Mouse (Mus musculus): ENCODE data around the gene Sgsh. TPM values are rescaled to one million over a fixed set of nuclear protein-coding genes. Genes with fewer than 3 reads are reported as not detected.

Gene Sgsh
- polyA plus RNA-seq, 1 experiment from 2014 or later = 5.0 TPM

- Histone ChIP-seq H3K9ac (replicated peaks; ENCODE audit: low read depth, low read length) (no peak overlapping the region), H3K27ac (ENCODE audit: low read depth, low read length) (no peak overlapping the region), H3K36me3 (ENCODE audit: control insufficient read depth, insufficient read depth, low read length) (no peaks in the 10 kb centered on the region), H3K4me1 (ENCODE audit: control insufficient read depth, insufficient read depth, low read length) (no peaks in the 10 kb centered on the region), H3K4me3 (ENCODE audit: low read depth, low read length) (no peak overlapping the region), H3K4me2 (ENCODE audit: low read depth, low read length) (no peak overlapping the region), H3K9me3 (ENCODE audit: control insufficient read depth, low read length) (no peaks in the 10 kb centered on the region), H3K27me3 (ENCODE audit: control insufficient read depth, insufficient read depth, low read length) (no peaks in the 10 kb centered on the region)
- ATAC-seq (ENCODE audit: low read depth) = no peak
- 74% methylated on average over 6 of the region's 6 CpGs for WGBS
These were observed 27.1 kb upstream of the Sgsh start for GRCm38 (mm10) chr11:119382338-119382850.

- Histone ChIP-seq H3K27me3 (ENCODE audit: control insufficient read depth, insufficient read depth, low read length) (no peaks in the 10 kb centered on the region), H3K9me3 (ENCODE audit: control insufficient read depth, low read length) (no peaks in the 10 kb centered on the region), H3K4me2 (ENCODE audit: low read depth, low read length) (no peak overlapping the region), H3K4me3 (ENCODE audit: low read depth, low read length) (no peak overlapping the region), H3K27ac (ENCODE audit: low read depth, low read length) (no peak overlapping the region), H3K4me1 (ENCODE audit: control insufficient read depth, insufficient read depth, low read length) (no peaks in the 10 kb centered on the region), H3K36me3 (ENCODE audit: control insufficient read depth, insufficient read depth, low read length) (no peaks in the 10 kb centered on the region), H3K9ac (replicated peaks; ENCODE audit: low read depth, low read length) (no peak overlapping the region)
- no peak for ATAC-seq (ENCODE audit: low read depth)
- WGBS = 88% methylated on average over 9 of the region's 9 CpGs
These were observed 26.4 kb upstream of the Sgsh start for GRCm38 (mm10) chr11:119381631-119382337.

- H3K9ac ChIP-seq (replicated peaks; ENCODE audit: low read depth, low read length) = no peak overlapping the region
- no peaks in the 10 kb centered on the region for H3K27me3 ChIP-seq (ENCODE audit: control insufficient read depth, insufficient read depth, low read length)
- no peaks in the 10 kb centered on the region for H3K9me3 ChIP-seq (ENCODE audit: control insufficient read depth, low read length)
- H3K36me3 ChIP-seq (ENCODE audit: control insufficient read depth, insufficient read depth, low read length) = no peaks in the 10 kb centered on the region
- WGBS = 86% methylated on average over 1 of the region's 1 CpGs
- H3K4me2 ChIP-seq (ENCODE audit: low read depth, low read length) = no peak overlapping the region
- no peak for ATAC-seq (ENCODE audit: low read depth)
- H3K27ac ChIP-seq (ENCODE audit: low read depth, low read length) = no peak overlapping the region
- H3K4me1 ChIP-seq (ENCODE audit: control insufficient read depth, insufficient read depth, low read length) = no peaks in the 10 kb centered on the region
- H3K4me3 ChIP-seq (ENCODE audit: low read depth, low read length) = no peak overlapping the region
These were observed 23.2 kb upstream of the Sgsh start for GRCm38 (mm10) chr11:119378551-119378950.

- Histone ChIP-seq H3K27me3 (ENCODE audit: control insufficient read depth, insufficient read depth, low read length) (no peaks in the 10 kb centered on the region), H3K4me1 (ENCODE audit: control insufficient read depth, insufficient read depth, low read length) (no peaks in the 10 kb centered on the region), H3K36me3 (ENCODE audit: control insufficient read depth, insufficient read depth, low read length) (no peaks in the 10 kb centered on the region), H3K9me3 (ENCODE audit: control insufficient read depth, low read length) (no peaks in the 10 kb centered on the region), H3K27ac (ENCODE audit: low read depth, low read length) (no peak overlapping the region), H3K9ac (replicated peaks; ENCODE audit: low read depth, low read length) (no peak overlapping the region), H3K4me2 (ENCODE audit: low read depth, low read length) (no peak overlapping the region), H3K4me3 (ENCODE audit: low read depth, low read length) (no peak overlapping the region)
- WGBS = 90% methylated on average over 11 of the region's 11 CpGs
- no peak for ATAC-seq (ENCODE audit: low read depth)
These were observed 22.0 kb upstream of the Sgsh start for GRCm38 (mm10) chr11:119377326-119377725.

- Histone ChIP-seq H3K27me3 (ENCODE audit: control insufficient read depth, insufficient read depth, low read length) (no peaks in the 10 kb centered on the region), H3K9ac (replicated peaks; ENCODE audit: low read depth, low read length) (no peak overlapping the region)
- 93% methylated on average over 6 of the region's 6 CpGs for WGBS
These were observed 20.1 kb upstream of the Sgsh start for GRCm38 (mm10) chr11:119375425-119375824.

GRCm38 (mm10) chr11:119363534-119364145 lies 8.3 kb upstream of the Sgsh start:
- Histone ChIP-seq H3K9ac (replicated peaks; ENCODE audit: low read depth, low read length) (no peak overlapping the region), H3K4me1 (ENCODE audit: control insufficient read depth, insufficient read depth, low read length) (no peaks in the 10 kb centered on the region), H3K27me3 (ENCODE audit: control insufficient read depth, insufficient read depth, low read length) (no peaks in the 10 kb centered on the region), H3K4me2 (ENCODE audit: low read depth, low read length) (peak overlapping the region; percentile 37), H3K36me3 (ENCODE audit: control insufficient read depth, insufficient read depth, low read length) (no peaks in the 10 kb centered on the region), H3K9me3 (ENCODE audit: control insufficient read depth, low read length) (no peaks in the 10 kb centered on the region), H3K27ac (ENCODE audit: low read depth, low read length) (no peak overlapping the region), H3K4me3 (ENCODE audit: low read depth, low read length) (peak overlapping the region; percentile 19; the same call in 1 of the 2 replicates)
- ATAC-seq (ENCODE audit: low read depth) = peak; percentile 91
- WGBS = 29% methylated on average over 11 of the region's 11 CpGs

More at GRCm38 (mm10) chr11:119375425-119375824, 20.1 kb upstream of the Sgsh start:
- Histone ChIP-seq H3K36me3 (ENCODE audit: control insufficient read depth, insufficient read depth, low read length) (no peaks in the 10 kb centered on the region), H3K27ac (ENCODE audit: low read depth, low read length) (no peak overlapping the region), H3K4me2 (ENCODE audit: low read depth, low read length) (no peak overlapping the region), H3K9me3 (ENCODE audit: control insufficient read depth, low read length) (no peaks in the 10 kb centered on the region), H3K4me3 (ENCODE audit: low read depth, low read length) (no peak overlapping the region), H3K4me1 (ENCODE audit: control insufficient read depth, insufficient read depth, low read length) (no peaks in the 10 kb centered on the region)
- no peak for ATAC-seq (ENCODE audit: low read depth)

GRCm38 (mm10) chr11:119362769-119363533 lies 7.6 kb upstream of the Sgsh start:
- no peaks in the 10 kb centered on the region for H3K27me3 ChIP-seq (ENCODE audit: control insufficient read depth, insufficient read depth, low read length)
- H3K27ac ChIP-seq (ENCODE audit: low read depth, low read length) = no peak overlapping the region
- peak; percentile 63 for ATAC-seq (ENCODE audit: low read depth)
- peak overlapping the region; percentile 19; the same call in 1 of the 2 replicates for H3K4me3 ChIP-seq (ENCODE audit: low read depth, low read length)
- H3K9ac ChIP-seq (replicated peaks; ENCODE audit: low read depth, low read length) = no peak overlapping the region
- no peaks in the 10 kb centered on the region for H3K9me3 ChIP-seq (ENCODE audit: control insufficient read depth, low read length)
- 21% methylated on average over 11 of the region's 11 CpGs for WGBS
- H3K4me2 ChIP-seq (ENCODE audit: low read depth, low read length) = peak overlapping the region; percentile 37
- no peaks in the 10 kb centered on the region for H3K36me3 ChIP-seq (ENCODE audit: control insufficient read depth, insufficient read depth, low read length)
- no peaks in the 10 kb centered on the region for H3K4me1 ChIP-seq (ENCODE audit: control insufficient read depth, insufficient read depth, low read length)

- H3K9me3 ChIP-seq (ENCODE audit: control insufficient read depth, low read length) = no peaks in the 10 kb centered on the region
- no peak for ATAC-seq (ENCODE audit: low read depth)
- no peak overlapping the region for H3K4me3 ChIP-seq (ENCODE audit: low read depth, low read length)
- no peaks in the 10 kb centered on the region for H3K4me1 ChIP-seq (ENCODE audit: control insufficient read depth, insufficient read depth, low read length)
- no peak overlapping the region for H3K4me2 ChIP-seq (ENCODE audit: low read depth, low read length)
- no peak overlapping the region for H3K27ac ChIP-seq (ENCODE audit: low read depth, low read length)
- H3K36me3 ChIP-seq (ENCODE audit: control insufficient read depth, insufficient read depth, low read length) = no peaks in the 10 kb centered on the region
- no peaks in the 10 kb centered on the region for H3K27me3 ChIP-seq (ENCODE audit: control insufficient read depth, insufficient read depth, low read length)
- 95% methylated on average over 10 of the region's 10 CpGs for WGBS
- H3K9ac ChIP-seq (replicated peaks; ENCODE audit: low read depth, low read length) = no peak overlapping the region
These were observed 3.8 kb upstream of the Sgsh start for GRCm38 (mm10) chr11:119359089-119359488.

All from neural tube, embryonic 14.5 days (tissue).